Mouse (Mus musculus): ENCODE measurements around the gene Jup. TPM values are rescaled to one million over a fixed set of nuclear protein-coding genes. Genes with fewer than 3 reads are reported as not detected.

Gene Jup
- total and polyA plus RNA-seq, 2 experiments from 2014 or later: 135 to 319 TPM

DNA sequence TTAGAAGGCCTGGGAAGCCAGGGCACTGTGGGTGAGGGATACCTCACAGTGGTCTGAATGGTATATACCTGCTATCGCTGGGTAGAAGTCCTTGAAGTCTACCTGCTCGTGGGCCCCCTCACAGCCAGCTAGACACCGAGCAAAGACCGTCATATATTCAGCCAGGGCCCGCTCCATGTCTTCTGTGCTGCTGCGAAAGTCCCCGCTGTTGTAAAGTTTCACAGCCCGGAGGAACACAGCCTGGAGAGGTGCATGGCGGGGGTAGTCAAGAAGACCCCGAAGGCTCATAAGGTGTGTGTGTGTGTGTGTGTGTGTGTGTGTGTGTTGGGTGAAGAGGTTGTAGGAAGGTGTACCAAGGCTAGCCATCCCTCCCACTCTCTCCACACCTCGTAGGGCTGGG lies 16.0 kb upstream of the Jup start:
- 55% methylated on average over 11 of the region's 11 CpGs for WGBS

DNA sequence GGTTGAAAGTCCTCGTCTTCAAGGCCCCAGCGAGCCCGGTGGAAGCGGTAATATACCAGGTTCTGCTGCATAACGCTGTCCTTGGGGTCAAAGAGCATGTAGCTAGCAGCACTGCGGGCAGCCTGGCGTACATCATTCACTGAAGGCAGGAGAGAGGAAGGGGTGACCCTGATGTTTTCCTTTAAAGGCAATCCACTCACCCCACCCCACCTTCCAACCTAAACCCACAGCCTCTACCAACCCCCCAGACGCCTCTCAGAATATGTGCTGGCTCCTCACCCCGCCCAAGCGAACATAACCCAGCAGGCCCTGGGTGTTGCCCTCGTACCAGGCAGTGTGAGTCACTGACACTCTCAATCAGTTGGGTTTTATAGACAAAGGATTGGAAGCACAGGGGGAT lies 14.2 kb upstream of the Jup start:
- peaks cover 23% of the 10 kb centered on the region; the same call in 1 of the 2 replicates for H3K4me1 ChIP-seq (ENCODE audit: control insufficient read depth, insufficient read depth)
- no peak overlapping the region for H3K4me2 ChIP-seq (ENCODE audit: low read depth, low read length)
- ATAC-seq (ENCODE audit: insufficient read depth, low read depth) (no peak), DNase-seq (ENCODE audit: low spot score) (no peak)
- H3K36me3 ChIP-seq (replicated peaks; ENCODE audit: control insufficient read depth, insufficient read depth, low read length): peaks cover 15% of the 10 kb centered on the region; the same call in 1 of the 2 replicates
- 66% methylated on average over 11 of the region's 11 CpGs for WGBS
- no peak overlapping the region for H3K4me3 ChIP-seq (ENCODE audit: low read depth, low read length)
- H3K9me3 ChIP-seq (replicated peaks; ENCODE audit: control insufficient read depth, low read length): no peaks in the 10 kb centered on the region
- TF ChIP-seq CTCF (IDR thresholded peaks at IDR 0.05; ENCODE audit: low read depth): no peak
- H3K9ac ChIP-seq (replicated peaks; ENCODE audit: low read depth, low read length): no peak overlapping the region
- H3K27me3 ChIP-seq (ENCODE audit: control insufficient read depth, insufficient read depth, low read length): no peaks in the 10 kb centered on the region
- H3K27ac ChIP-seq (ENCODE audit: low read depth): no peak overlapping the region

More for the DNA sequence above, 16.0 kb upstream of the Jup start:
- no peak for ATAC-seq (ENCODE audit: insufficient read depth, low read depth)
- H3K4me2 ChIP-seq (ENCODE audit: low read depth, low read length): peak overlapping the region; percentile 79
- peaks cover 15% of the 10 kb centered on the region; the same call in 1 of the 2 replicates for H3K36me3 ChIP-seq (replicated peaks; ENCODE audit: control insufficient read depth, insufficient read depth, low read length)
- no peaks in the 10 kb centered on the region for H3K27me3 ChIP-seq (ENCODE audit: control insufficient read depth, insufficient read depth, low read length)
- peaks cover 25% of the 10 kb centered on the region for H3K4me1 ChIP-seq (ENCODE audit: control insufficient read depth, insufficient read depth)
- H3K9me3 ChIP-seq (replicated peaks; ENCODE audit: control insufficient read depth, low read length): no peaks in the 10 kb centered on the region
- TF ChIP-seq CTCF (IDR thresholded peaks at IDR 0.05; ENCODE audit: low read depth): no peak
- TF ChIP-seq EP300 (IDR thresholded peaks at IDR 0.05; ENCODE audit: low read depth): no peak
- peak overlapping the region; percentile 72 for H3K4me3 ChIP-seq (ENCODE audit: low read depth, low read length)
- no peak for DNase-seq (ENCODE audit: low spot score)
- peak overlapping the region; percentile 67 for H3K9ac ChIP-seq (replicated peaks; ENCODE audit: low read depth, low read length)
- H3K27ac ChIP-seq (ENCODE audit: low read depth): peak overlapping the region; percentile 94; the same call in 1 of the 2 replicates

DNA sequence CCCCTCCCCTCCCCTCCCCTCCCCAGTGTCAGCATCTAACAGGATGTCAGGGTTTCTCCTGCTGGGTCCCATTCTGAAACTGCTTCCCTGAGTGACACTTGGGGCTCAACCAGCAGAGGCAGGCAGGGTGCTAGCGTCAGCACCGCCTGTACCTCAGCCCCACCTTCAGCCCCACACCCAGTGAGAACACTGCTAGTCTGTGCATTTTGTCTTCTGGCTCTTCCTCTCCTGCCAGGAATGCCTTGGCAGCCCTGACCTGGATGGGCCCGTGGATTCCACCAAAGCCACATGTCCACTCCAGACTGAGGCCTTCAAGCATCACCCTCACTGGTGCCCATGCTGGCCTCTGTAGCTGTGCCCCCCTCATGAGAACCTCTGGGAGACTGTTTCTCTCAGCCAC lies 12.1 kb upstream of the Jup start:
- no peak overlapping the region for H3K4me2 ChIP-seq (ENCODE audit: low read depth, low read length)
- no peak overlapping the region for H3K4me3 ChIP-seq (ENCODE audit: low read depth, low read length)
- peak overlapping the region; percentile 4; the same call in 1 of the 2 replicates for H3K27ac ChIP-seq (ENCODE audit: low read depth)
- peaks cover 15% of the 10 kb centered on the region; the same call in 1 of the 2 replicates for H3K36me3 ChIP-seq (replicated peaks; ENCODE audit: control insufficient read depth, insufficient read depth, low read length)
- no peak for DNase-seq (ENCODE audit: low spot score)
- H3K27me3 ChIP-seq (ENCODE audit: control insufficient read depth, insufficient read depth, low read length): no peaks in the 10 kb centered on the region
- ATAC-seq (ENCODE audit: insufficient read depth, low read depth): no peak
- no peak overlapping the region for H3K9ac ChIP-seq (replicated peaks; ENCODE audit: low read depth, low read length)
- TF ChIP-seq EP300 (IDR thresholded peaks at IDR 0.05; ENCODE audit: low read depth) (no peak), CTCF (IDR thresholded peaks at IDR 0.05; ENCODE audit: low read depth) (no peak)
- H3K4me1 ChIP-seq (ENCODE audit: control insufficient read depth, insufficient read depth): peaks cover 22% of the 10 kb centered on the region
- 76% methylated on average over 3 of the region's 3 CpGs for WGBS
- no peaks in the 10 kb centered on the region for H3K9me3 ChIP-seq (replicated peaks; ENCODE audit: control insufficient read depth, low read length)

DNA sequence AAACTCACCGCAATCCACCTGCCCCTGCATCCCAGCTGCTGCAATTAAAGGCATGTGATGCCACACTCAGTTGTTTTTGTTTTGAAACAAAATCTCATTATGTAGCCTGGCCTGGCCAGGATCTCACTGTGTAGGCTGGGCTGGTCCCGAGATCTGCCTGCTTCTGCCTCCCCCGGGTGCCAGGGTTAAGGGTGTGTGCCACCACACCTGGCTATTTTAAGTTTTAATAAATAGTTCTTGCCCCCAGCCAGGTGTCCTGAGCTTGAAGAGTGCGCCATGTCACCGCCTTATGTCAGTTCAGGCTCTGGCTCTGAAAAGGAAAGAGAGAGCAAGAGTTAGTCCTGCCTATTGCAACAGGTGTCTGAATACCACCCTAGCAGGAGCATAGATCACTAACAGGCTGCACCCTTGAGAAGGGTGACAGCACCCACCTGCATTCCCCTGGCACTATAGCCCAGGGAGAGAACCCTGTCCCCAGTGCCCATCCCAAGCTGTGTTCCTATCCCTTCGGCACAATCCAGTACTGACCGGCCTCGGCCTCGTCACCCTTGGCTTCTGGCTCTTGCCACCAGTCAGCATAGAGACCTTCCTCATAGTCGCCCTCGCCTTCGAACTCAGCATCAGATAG lies 11.4 kb upstream of the Jup start:
- no peak for DNase-seq (ENCODE audit: low spot score)
- no peaks in the 10 kb centered on the region for H3K9me3 ChIP-seq (replicated peaks; ENCODE audit: control insufficient read depth, low read length)
- H3K27ac ChIP-seq (ENCODE audit: low read depth): peak overlapping the region; percentile 67; the same call in 1 of the 2 replicates
- no peak for ATAC-seq (ENCODE audit: insufficient read depth, low read depth)
- H3K4me2 ChIP-seq (ENCODE audit: low read depth, low read length): no peak overlapping the region
- no peak overlapping the region for H3K4me3 ChIP-seq (ENCODE audit: low read depth, low read length)
- no peak overlapping the region for H3K9ac ChIP-seq (replicated peaks; ENCODE audit: low read depth, low read length)
- peaks cover 29% of the 10 kb centered on the region for H3K4me1 ChIP-seq (ENCODE audit: control insufficient read depth, insufficient read depth)
- peaks cover 15% of the 10 kb centered on the region; the same call in 1 of the 2 replicates for H3K36me3 ChIP-seq (replicated peaks; ENCODE audit: control insufficient read depth, insufficient read depth, low read length)
- TF ChIP-seq EP300 (IDR thresholded peaks at IDR 0.05; ENCODE audit: low read depth) (no peak), CTCF (IDR thresholded peaks at IDR 0.05; ENCODE audit: low read depth) (no peak)
- 86% methylated on average over 12 of the region's 12 CpGs for WGBS
- H3K27me3 ChIP-seq (ENCODE audit: control insufficient read depth, insufficient read depth, low read length): no peaks in the 10 kb centered on the region

DNA sequence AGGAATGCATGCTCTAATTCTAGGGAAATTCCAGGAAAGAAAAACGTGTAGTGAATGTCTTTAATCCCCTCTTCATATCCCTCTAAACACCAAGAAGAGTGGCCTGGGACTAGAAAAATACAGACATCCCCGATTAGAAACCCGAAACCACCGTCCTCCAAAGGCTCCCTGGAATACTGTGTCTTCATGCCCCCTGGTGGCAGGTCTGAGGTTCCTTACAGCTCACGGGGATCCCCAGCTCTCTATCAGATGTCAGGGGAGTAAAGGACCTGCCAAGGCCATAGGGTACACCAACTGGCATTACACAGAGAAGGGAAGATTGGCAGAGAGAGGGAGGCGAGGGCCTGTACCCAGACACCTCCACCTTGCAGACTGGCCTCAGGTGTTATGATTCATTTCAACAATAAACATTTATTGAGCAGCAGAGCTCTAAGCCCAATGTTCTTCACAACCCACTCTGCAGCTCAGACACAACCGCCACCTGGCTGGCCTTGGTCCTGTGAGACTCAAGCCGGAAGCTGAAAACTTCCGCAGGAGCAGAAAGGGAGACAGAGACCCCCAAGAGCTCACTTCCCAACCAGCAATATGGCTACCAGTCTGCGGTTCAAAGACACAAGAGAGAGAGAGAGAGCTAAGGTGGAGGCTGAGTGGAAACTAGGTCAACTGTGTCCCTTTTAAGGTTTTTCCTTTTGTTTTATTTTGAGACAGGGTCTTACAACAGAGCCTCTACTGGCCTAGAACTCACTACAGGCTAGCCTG lies 10.7 kb upstream of the Jup start:
- H3K27ac ChIP-seq (ENCODE audit: low read depth): peak overlapping the region; percentile 67; the same call in 1 of the 2 replicates
- H3K4me1 ChIP-seq (ENCODE audit: control insufficient read depth, insufficient read depth): peaks cover 29% of the 10 kb centered on the region
- peak; percentile 57 for ATAC-seq (ENCODE audit: insufficient read depth, low read depth)
- no peak overlapping the region for H3K4me3 ChIP-seq (ENCODE audit: low read depth, low read length)
- H3K9ac ChIP-seq (replicated peaks; ENCODE audit: low read depth, low read length): no peak overlapping the region
- 38% methylated on average over 10 of the region's 10 CpGs for WGBS
- H3K9me3 ChIP-seq (replicated peaks; ENCODE audit: control insufficient read depth, low read length): no peaks in the 10 kb centered on the region
- H3K36me3 ChIP-seq (replicated peaks; ENCODE audit: control insufficient read depth, insufficient read depth, low read length): peaks cover 15% of the 10 kb centered on the region; the same call in 1 of the 2 replicates
- H3K27me3 ChIP-seq (ENCODE audit: control insufficient read depth, insufficient read depth, low read length): no peaks in the 10 kb centered on the region
- peak; percentile 85 for DNase-seq (ENCODE audit: low spot score)
- H3K4me2 ChIP-seq (ENCODE audit: low read depth, low read length): no peak overlapping the region
- no peak for TF ChIP-seq EP300 (IDR thresholded peaks at IDR 0.05; ENCODE audit: low read depth)
- TF ChIP-seq CTCF (IDR thresholded peaks at IDR 0.05; ENCODE audit: low read depth): peak; percentile 89
